Mouse (Mus musculus) layer of hippocampus, adult 11-12 months (tissue): ENCODE measurements around the gene Best2.

Experiments used
- DNase-seq: peaks from one replicate; pipeline ENCODE4 v3.0.0; 2022; ENCODE audit warnings: low spot score

Best2 gene

GRCm38 (mm10) chr8:84981644-84982498, 32.5 kb downstream of the Best2 start:
- DNase-seq, result no peak

- peak; percentile 79 for DNase-seq
Measured at GRCm38 (mm10) chr8:84980622-84981358, 33.5 kb downstream of the Best2 start.

- DNase-seq, result peak; percentile 94
Measured at GRCm38 (mm10) chr8:84979599-84980421, 34.5 kb downstream of the Best2 start.

- DNase-seq, result peak; percentile 97
Measured at GRCm38 (mm10) chr8:84978248-84978940, 35.9 kb downstream of the Best2 start, which contains the start of gene Junb. Gene Junb (minus strand): TSS chr8:84978718.

- peak; percentile 70 for DNase-seq
Measured at GRCm38 (mm10) chr8:84977435-84978247, 36.7 kb downstream of the Best2 start.

GRCm38 (mm10) chr8:84976763-84977434, 37.4 kb downstream of the Best2 start:
- DNase-seq, result no peak

- peak; percentile 97 for DNase-seq
Measured at GRCm38 (mm10) chr8:84976031-84976762, 38.1 kb downstream of the Best2 start.

- peak; percentile 71 for DNase-seq
Measured at GRCm38 (mm10) chr8:84975434-84975833, 38.9 kb downstream of the Best2 start.

GRCm38 (mm10) chr8:84974543-84975142, 39.7 kb downstream of the Best2 start:
- no peak for DNase-seq

- no peak for DNase-seq
Measured at GRCm38 (mm10) chr8:84973803-84974542, 40.4 kb downstream of the Best2 start.

- DNase-seq, result no peak
Measured at GRCm38 (mm10) chr8:84973079-84973478, 41.3 kb downstream of the Best2 start.

GRCm38 (mm10) chr8:84970913-84971312, 43.4 kb downstream of the Best2 start:
- DNase-seq, result no peak

GRCm38 (mm10) chr8:84970135-84970790, 44.1 kb downstream of the Best2 start:
- DNase-seq, result no peak

GRCm38 (mm10) chr8:84969241-84970134, 44.8 kb downstream of the Best2 start, which contains the start of the genes Gm49661, Prdx2 and Rnaseh2a:
Gene Gm49661 (minus strand): TSS chr8:84969433.
Gene Prdx2 (plus strand): TSS chr8:84969587.
Gene Rnaseh2a (minus strand): TSS chr8:84969767.
- peak; percentile 77 for DNase-seq

- DNase-seq, result no peak
Measured at GRCm38 (mm10) chr8:84968650-84969049, 45.7 kb downstream of the Best2 start.

- DNase-seq, result no peak
Measured at GRCm38 (mm10) chr8:84967532-84968304, 46.6 kb downstream of the Best2 start.
